ENCODE assay signal across 8 mouse cellular contexts in genomic region chr9:96720510-96721162, GRCm38 (mm10). TPM values are rescaled to one million over a fixed set of nuclear protein-coding genes. Genes with fewer than 3 reads are reported as not detected.
DNase-seq lines count a peak whose midpoint lies in the region; ATAC-seq lines count a peak whose summit lies in the region.

No protein-coding gene starts in this region.

- H3K36me3 ChIP-seq in heart, embryonic 12.5 days, result peaks cover 18% of the 10 kb centered on the region
- no peaks in the 10 kb centered on the region for H3K36me3 ChIP-seq in hindbrain, embryonic 16.5 days (ENCODE audit: control insufficient read depth, insufficient read depth, low read length)
- no peaks in the 10 kb centered on the region for H3K36me3 ChIP-seq in midbrain, embryonic 12.5 days

- peak overlapping the region; percentile 98 for H3K27ac ChIP-seq in heart, embryonic 12.5 days (ENCODE audit: poor library complexity, severe bottlenecking)
- peak overlapping the region; percentile 92 for H3K27ac ChIP-seq in hindbrain, embryonic 16.5 days (ENCODE audit: low read depth, low read length)
- no peak overlapping the region for H3K27ac ChIP-seq in midbrain, embryonic 12.5 days (replicated peaks)

- H3K27me3 ChIP-seq in heart, embryonic 12.5 days (replicated peaks), result no peaks in the 10 kb centered on the region
- H3K27me3 ChIP-seq in hindbrain, embryonic 16.5 days (replicated peaks; ENCODE audit: control insufficient read depth, insufficient read depth, low read length), result no peaks in the 10 kb centered on the region
- peaks cover 4% of the 10 kb centered on the region; the same call in 1 of the 2 replicates for H3K27me3 ChIP-seq in midbrain, embryonic 12.5 days

- peak overlapping the region; percentile 91; the same call in 1 of the 2 replicates for H3K4me3 ChIP-seq in heart, embryonic 12.5 days
- no peak overlapping the region; the same call in 1 of the 2 replicates for H3K4me3 ChIP-seq in hindbrain, embryonic 16.5 days (ENCODE audit: low read length)
- no peak overlapping the region for H3K4me3 ChIP-seq in midbrain, embryonic 12.5 days

- no peak for ATAC-seq in heart, embryonic 12.5 days (ENCODE audit: insufficient number of reproducible peaks, low FRiP score)
- ATAC-seq in hindbrain, embryonic 16.5 days, result no peak
- no peak for ATAC-seq in midbrain, embryonic 12.5 days (ENCODE audit: low FRiP score, low read depth)

- no peaks in the 10 kb centered on the region for H3K9me3 ChIP-seq in heart, embryonic 12.5 days (replicated peaks)
- no peaks in the 10 kb centered on the region for H3K9me3 ChIP-seq in hindbrain, embryonic 16.5 days (ENCODE audit: control insufficient read depth, low read length)
- no peaks in the 10 kb centered on the region for H3K9me3 ChIP-seq in midbrain, embryonic 12.5 days

- intact Hi-C loops in heart, postnatal 14 days (cut with DNase I), result no loop called here

- 63% methylated on average over 11 of the region's 11 CpGs for WGBS in heart, embryonic 12.5 days
- WGBS in hindbrain, embryonic 16.5 days, result 68% methylated on average over 11 of the region's 11 CpGs
- WGBS in midbrain, embryonic 12.5 days, result 74% methylated on average over 11 of the region's 11 CpGs

- DNase-seq in heart, postnatal 14 days, result no peak
- peak; percentile 55 for DNase-seq in adipocyte (ENCODE audit: low spot score)
- DNase-seq in embryo, embryonic 9.5 days (ENCODE audit: extremely low spot score), result no peak
- no peak for DNase-seq in adrenal gland, postnatal 10 days
- DNase-seq in thymus, postnatal 36 days, result no peak

- peaks cover 52% of the 10 kb centered on the region for H3K4me1 ChIP-seq in heart, embryonic 12.5 days (replicated peaks)
- peaks cover 26% of the 10 kb centered on the region for H3K4me1 ChIP-seq in hindbrain, embryonic 16.5 days (ENCODE audit: control insufficient read depth, insufficient read depth, low read depth, low read length)
- peaks cover 27% of the 10 kb centered on the region for H3K4me1 ChIP-seq in midbrain, embryonic 12.5 days

- H3K9ac ChIP-seq in heart, embryonic 12.5 days, result peak overlapping the region; percentile 94; the same call in 1 of the 2 replicates
- no peak overlapping the region for H3K9ac ChIP-seq in hindbrain, embryonic 16.5 days (ENCODE audit: low read depth, low read length)
- H3K9ac ChIP-seq in midbrain, embryonic 12.5 days (replicated peaks), result peak overlapping the region; percentile 94; the same call in 1 of the 2 replicates

- H3K4me2 ChIP-seq in heart, embryonic 12.5 days, result peak overlapping the region; percentile 69
- H3K4me2 ChIP-seq in hindbrain, embryonic 16.5 days (ENCODE audit: low read length), result peak overlapping the region; percentile 86
- peak overlapping the region; percentile 67 for H3K4me2 ChIP-seq in midbrain, embryonic 12.5 days (replicated peaks)

RNA-seq across cellular contexts. Expression of gene Zbtb38, which starts 32.0 kb away (rescaled TPM):
- polyA plus RNA-seq in heart, embryonic 12.5 days (2016; fragmentation: Nextera tagmentation; extraction: Ambion mirVana), result 31.3 and 32.1 TPM in 2 replicates
- total RNA-seq in heart, postnatal 14 days (2021), result 10 to 100 TPM; 28.5 to 35.0 TPM
- 42.5 and 43.8 TPM in 2 replicates for polyA plus RNA-seq in hindbrain, embryonic 16.5 days (2015; fragmentation: Nextera tagmentation; extraction: Ambion mirVana)
- polyA plus RNA-seq in midbrain, embryonic 12.5 days (2016; fragmentation: Nextera tagmentation; extraction: Ambion mirVana), result 17.7 and 19.4 TPM in 2 replicates
- total RNA-seq in adrenal gland, postnatal 10 days (2021), result 10 to 100 TPM; 35.7 to 37.8 TPM
